Mouse (Mus musculus) left cerebral cortex, postnatal 36 days (tissue): ENCODE results near the gene Setdb1. TPM values are rescaled to one million over a fixed set of nuclear protein-coding genes. Genes with fewer than 3 reads are reported as not detected.
"Not testable (repeated sequence)": the region's sequence is repeated elsewhere in the genome, so short reads cannot be mapped to it uniquely, and the experiment has no call there.

Experiments used
- DNase-seq, 2 experiments: peaks; one replicate each; pipeline ENCODE4 v3.0.0; 2021 to 2022; ENCODE audit warnings: low spot score in 2 of 2, mixed read lengths in 1 of 2
- intact Hi-C: fragments of 180-260 bp; cut with DNase I; formaldehyde crosslinking; loops from one replicate; pipeline ENCODE4 v1.15.1; 2025
- total RNA-seq, 2 experiments: library from RNA; stranded (reverse); gene quantifications; 2 replicates each; pipeline ENCODE4 v1.2.3; 2021

Gene Setdb1
- 10 to 100 TPM; 29.4 to 40.0 TPM for total RNA-seq

- intact Hi-C loops = loop anchor here (5.0 kb wide), 1 partner anchor 75 kb away; the partner anchor contains the start of gene Arnt
Measured at GRCm38 (mm10) chr3:95356701-95357449, at the start of gene Setdb1. Setdb1 (minus strand) TSS chr3:95357202.

GRCm38 (mm10) chr3:95402741-95403140 lies 45.7 kb upstream of the Setdb1 start, which contains the start of gene 4930558C23Rik:
4930558C23Rik (minus strand) TSS chr3:95402841.
- intact Hi-C loops = no loop called here
- DNase-seq = no peak

More at GRCm38 (mm10) chr3:95356701-95357449, at the start of gene Setdb1:
- peak; percentile 91 to 95 for DNase-seq

GRCm38 (mm10) chr3:95394385-95394784 lies 37.4 kb upstream of the Setdb1 start:
- intact Hi-C loops = no loop called here
- no peak for DNase-seq

- DNase-seq = no peak
- intact Hi-C loops = no loop called here
Measured at GRCm38 (mm10) chr3:95385401-95386075, 28.5 kb upstream of the Setdb1 start.

- intact Hi-C loops = no loop called here
- DNase-seq = no peak
Measured at GRCm38 (mm10) chr3:95373208-95373607, 16.2 kb upstream of the Setdb1 start.

DNA sequence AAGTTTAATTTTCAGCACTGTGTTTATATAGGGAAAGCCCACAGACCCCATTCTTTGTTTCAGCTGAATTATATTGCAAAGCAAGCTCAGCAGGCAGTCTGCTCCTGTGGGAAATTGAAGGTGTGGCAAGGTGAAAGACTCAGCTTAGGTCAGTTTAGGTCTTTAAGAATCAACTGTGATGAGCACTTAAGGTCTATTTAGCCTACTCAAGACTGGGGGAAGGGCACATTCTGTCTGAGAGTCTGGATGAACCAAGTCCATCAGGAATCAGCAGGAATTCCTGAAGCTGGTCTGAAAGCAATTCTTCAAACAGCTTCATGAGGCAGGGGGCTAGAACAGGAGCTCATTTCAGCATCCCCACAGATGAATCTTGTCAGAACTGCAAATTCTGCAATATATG lies 13.1 kb upstream of the Setdb1 start:
- DNase-seq = no peak
- intact Hi-C loops = no loop called here

DNA sequence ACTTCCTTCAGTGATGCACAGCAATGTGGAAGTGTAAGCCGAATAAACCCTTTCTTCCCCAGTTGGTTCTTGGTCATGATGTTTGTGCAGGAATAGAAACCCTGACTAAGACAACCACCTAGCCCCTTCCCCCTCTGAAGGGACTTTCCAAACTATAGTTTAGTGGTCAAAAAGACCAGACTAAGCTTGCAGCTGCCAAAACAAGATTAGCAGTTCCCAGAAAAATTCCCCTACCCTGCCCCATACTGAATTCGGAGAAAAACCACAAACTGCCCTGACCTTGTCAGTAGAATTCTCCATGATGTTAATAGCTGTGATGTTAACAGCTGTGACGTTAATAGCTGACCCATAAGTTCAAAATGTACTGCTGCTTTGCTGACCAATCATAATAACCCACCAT lies 3.3 kb upstream of the Setdb1 start:
- intact Hi-C loops, DNase-seq: not testable (repeated sequence)

DNA sequence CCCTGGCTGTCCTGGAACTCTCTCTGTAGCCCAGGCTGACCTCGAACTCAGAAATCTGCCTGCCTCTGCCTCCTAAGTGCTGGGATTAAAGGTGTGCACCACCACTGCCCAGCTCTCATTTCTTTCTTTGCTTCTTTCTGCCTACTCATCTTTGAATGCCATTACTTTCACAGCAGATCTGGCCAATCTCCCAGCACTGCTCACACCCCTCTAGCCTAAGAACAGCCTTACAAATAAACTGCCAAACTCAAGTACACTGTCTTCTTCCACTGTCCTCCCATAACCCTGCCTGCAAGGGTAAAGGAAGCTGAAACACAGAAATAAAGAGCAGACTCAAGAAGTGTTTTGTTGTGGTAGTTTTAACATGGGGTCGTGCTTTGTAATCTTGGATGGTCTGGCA lies 744 bp upstream of the Setdb1 start:
- peak in 1 of 2 experiments; percentile 6 for DNase-seq
- intact Hi-C loops = loop anchor here (5.0 kb wide), 1 partner anchor 75 kb away; the partner anchor contains the start of gene Arnt

GRCm38 (mm10) chr3:95355911-95356544 lies 974 bp downstream of the Setdb1 start:
- intact Hi-C loops = loop anchor here (5.0 kb wide), 1 partner anchor 76 kb away; the partner anchor contains the start of gene Arnt

DNA sequence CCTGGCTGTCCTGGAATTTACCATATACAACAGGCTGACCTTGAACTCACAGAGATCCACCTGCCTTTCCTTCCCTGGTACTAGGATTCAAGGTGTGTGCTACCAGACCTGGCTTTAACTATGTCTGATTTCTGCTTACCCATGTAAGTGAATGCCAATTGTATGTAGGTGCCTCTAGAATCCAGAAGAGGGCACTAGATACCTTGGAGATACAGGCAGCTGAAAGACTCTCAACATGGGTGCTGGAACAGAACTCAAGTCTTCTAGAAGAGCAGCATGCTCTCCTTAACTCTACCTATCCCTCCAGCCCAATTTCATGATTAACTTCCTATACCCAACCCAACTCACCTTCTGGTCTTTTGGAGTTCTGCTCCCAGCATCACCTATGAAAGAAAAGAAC lies 7.5 kb downstream of the Setdb1 start:
- DNase-seq = no peak

More at GRCm38 (mm10) chr3:95355911-95356544, 974 bp downstream of the Setdb1 start:
- not testable (repeated sequence) for DNase-seq

DNA sequence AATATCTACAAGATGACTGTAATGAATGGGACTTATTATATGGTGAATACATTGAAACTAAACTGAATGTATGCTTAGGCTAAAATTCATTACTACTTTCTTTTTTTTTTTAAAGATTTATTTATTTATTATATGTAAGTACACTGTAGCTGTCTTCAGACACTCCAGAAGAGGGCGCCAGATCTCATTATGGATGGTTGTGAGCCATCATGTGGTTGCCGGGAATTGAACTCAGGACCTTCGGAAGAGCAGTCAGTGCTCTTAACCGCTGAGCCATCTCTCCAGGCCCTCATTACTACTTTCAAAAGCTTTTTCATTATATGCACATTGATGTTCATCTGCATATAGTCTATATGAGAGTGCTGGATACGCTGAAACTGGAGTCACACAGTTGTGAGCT lies 8.7 kb downstream of the Setdb1 start:
- not testable (repeated sequence) for DNase-seq
- intact Hi-C loops = loop anchor here (5.0 to 10.0 kb wide), 2 partner anchors 104 to 496 kb away; no protein-coding TSS in a partner anchor

More for the DNA sequence above, 7.5 kb downstream of the Setdb1 start:
- intact Hi-C loops = loop anchor here (5.0 to 10.0 kb wide), 2 partner anchors 103 to 495 kb away; no protein-coding TSS in a partner anchor

- no peak for DNase-seq
- intact Hi-C loops = loop anchor here (5.0 to 10.0 kb wide), 2 partner anchors 106 to 498 kb away; no protein-coding TSS in a partner anchor
Measured at GRCm38 (mm10) chr3:95346454-95346853, 10.5 kb downstream of the Setdb1 start.

GRCm38 (mm10) chr3:95343356-95344000 lies 13.5 kb downstream of the Setdb1 start:
- intact Hi-C loops = loop anchor here (10.0 kb wide), 1 partner anchor 501 kb away; no protein-coding TSS in a partner anchor

GRCm38 (mm10) chr3:95338251-95338650 lies 18.8 kb downstream of the Setdb1 start:
- no peak for DNase-seq
- intact Hi-C loops = no loop called here

More at GRCm38 (mm10) chr3:95343356-95344000, 13.5 kb downstream of the Setdb1 start:
- not testable (repeated sequence) for DNase-seq

DNA sequence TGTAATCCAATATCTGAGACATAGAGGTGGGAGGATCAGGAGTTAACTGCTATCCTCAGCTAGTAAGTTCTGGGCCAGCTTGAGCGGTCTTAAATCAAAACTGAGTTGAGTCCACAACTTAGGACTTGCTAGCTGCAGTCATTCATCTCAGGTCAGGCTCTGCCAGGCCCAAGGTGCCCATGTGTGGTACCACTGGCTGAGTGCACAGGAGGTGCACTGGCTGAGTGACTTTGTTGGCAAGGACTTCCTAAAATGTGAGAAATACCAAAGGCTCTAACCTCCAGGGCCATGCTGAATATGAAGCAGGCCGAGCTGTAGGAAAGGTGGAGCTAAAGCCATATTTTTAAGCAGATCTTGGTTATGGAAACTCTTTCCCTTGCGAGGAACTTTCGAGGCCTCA lies 19.7 kb downstream of the Setdb1 start:
- intact Hi-C loops = no loop called here
- no peak for DNase-seq

DNA sequence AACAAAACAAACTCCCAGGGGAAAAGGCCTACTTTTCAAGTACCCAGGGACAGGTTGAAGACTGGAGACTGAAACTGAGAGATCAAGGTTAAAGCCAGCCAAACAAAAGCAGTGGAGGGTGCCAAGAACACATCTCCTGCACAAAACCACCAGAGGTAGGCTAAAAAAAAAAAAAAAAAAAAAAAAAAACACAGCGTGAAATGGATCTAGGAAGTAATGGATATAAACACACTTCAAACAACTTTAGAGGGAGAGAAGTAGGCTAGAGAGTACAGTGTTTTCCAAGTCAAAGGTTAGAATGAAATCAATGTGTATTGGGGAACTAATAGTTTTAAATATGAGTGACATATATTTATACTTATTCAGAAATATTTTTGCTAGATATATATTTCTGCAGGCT lies 25.5 kb downstream of the Setdb1 start:
- no peak for DNase-seq
- intact Hi-C loops = no loop called here

DNA sequence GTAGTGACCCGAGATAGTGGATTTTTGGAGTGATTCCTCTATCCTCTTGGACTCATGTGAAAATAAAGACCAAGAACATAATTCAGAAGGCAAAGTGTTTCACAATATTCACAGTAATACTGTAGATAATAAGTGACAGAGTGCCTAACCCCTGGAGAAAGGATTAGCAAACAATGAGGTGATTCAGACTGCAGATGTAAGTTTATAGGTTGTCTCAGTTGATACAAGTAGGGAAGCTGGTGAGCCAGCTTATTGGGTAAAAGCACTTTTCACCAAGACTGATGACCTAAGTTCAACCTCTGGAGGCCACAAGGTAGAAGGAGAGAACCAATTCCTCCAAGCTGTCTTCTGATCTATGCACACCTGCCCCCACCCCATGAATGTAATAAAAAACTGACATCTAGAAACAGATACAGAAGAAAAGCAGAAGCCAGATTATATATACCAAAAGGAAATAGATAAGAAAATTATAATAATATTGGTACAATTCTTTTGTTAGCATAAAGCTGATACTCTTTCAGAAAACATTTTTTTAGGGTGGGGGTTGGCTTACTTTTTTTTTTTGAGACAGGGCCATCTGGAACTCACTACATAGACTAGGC lies 28.1 kb downstream of the Setdb1 start:
- intact Hi-C loops = no loop called here
- DNase-seq = no peak

- no peak for DNase-seq
- intact Hi-C loops = no loop called here
Measured at GRCm38 (mm10) chr3:95324454-95325144, 32.4 kb downstream of the Setdb1 start.
